Mouse (Mus musculus): ENCODE data around the gene Stpg4. TPM values are rescaled to one million over a fixed set of nuclear protein-coding genes. Genes with fewer than 3 reads are reported as not detected.

The Stpg4 gene
- total RNA-seq, 1 experiment from 2014 or later = 1.8 TPM

- no peak for ATAC-seq (replicated peaks in 1 of 2; ENCODE audit: insufficient read depth in 1 of 2, low FRiP score in 2 of 2, low TSS enrichment in 1 of 2, low read depth in 1 of 2, poor library complexity in 2 of 2, severe bottlenecking in 2 of 2)
Observed at GRCm38 (mm10) chr17:87367228-87367627, 60.3 kb downstream of the Stpg4 start.

GRCm38 (mm10) chr17:87366520-87366919 lies 61.0 kb downstream of the Stpg4 start:
- no peak for ATAC-seq (replicated peaks in 1 of 2; ENCODE audit: insufficient read depth in 1 of 2, low FRiP score in 2 of 2, low TSS enrichment in 1 of 2, low read depth in 1 of 2, poor library complexity in 2 of 2, severe bottlenecking in 2 of 2)

DNA sequence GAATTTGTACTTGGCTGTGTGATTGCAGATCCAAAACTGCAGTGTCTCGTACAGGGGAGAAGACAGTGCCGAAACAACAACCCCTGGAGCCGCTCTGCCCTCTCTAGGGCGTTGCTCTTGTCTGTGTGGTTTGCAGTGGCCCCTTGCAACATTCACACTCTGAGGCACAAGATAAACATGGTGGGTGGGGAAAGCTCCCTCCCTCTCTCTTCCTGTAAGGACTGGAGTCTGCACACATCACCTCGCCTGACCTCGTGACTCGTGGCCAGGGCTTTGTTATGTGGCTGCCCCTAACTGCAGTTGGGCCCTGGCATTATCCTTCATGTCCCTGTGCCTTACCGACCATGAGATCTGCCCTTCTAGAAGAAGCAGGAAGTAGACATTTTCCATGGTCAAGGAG lies 62.3 kb downstream of the Stpg4 start:
- ATAC-seq (replicated peaks in 1 of 2; ENCODE audit: insufficient read depth in 1 of 2, low FRiP score in 2 of 2, low TSS enrichment in 1 of 2, low read depth in 1 of 2, poor library complexity in 2 of 2, severe bottlenecking in 2 of 2) = peak; percentile 46; a peak in 2 of 4 replicates

GRCm38 (mm10) chr17:87364108-87364507 lies 63.4 kb downstream of the Stpg4 start:
- no peak for ATAC-seq (replicated peaks in 1 of 2; ENCODE audit: insufficient read depth in 1 of 2, low FRiP score in 2 of 2, low TSS enrichment in 1 of 2, low read depth in 1 of 2, poor library complexity in 2 of 2, severe bottlenecking in 2 of 2)

DNA sequence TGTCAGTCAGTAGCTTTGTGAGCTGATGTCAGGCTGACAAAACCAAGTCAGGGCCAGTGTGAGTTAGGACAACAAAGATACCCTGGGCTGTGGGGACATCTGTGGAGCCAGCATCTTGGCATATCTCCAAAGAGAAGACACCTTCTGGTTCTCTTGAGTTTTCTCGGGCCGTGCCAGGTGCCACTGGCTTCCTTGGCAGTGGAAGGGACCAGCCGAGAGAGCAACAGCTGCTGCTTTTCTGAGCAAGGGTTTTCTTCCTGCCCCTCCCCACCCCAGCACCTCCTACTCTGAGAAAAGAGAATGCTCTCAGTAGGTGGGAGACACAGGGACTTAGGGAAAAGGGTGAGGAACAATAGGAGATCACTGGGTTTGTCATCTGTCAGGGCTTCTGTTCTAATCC lies 66.4 kb downstream of the Stpg4 start:
- no peak for ATAC-seq (replicated peaks in 1 of 2; ENCODE audit: insufficient read depth in 1 of 2, low FRiP score in 2 of 2, low TSS enrichment in 1 of 2, low read depth in 1 of 2, poor library complexity in 2 of 2, severe bottlenecking in 2 of 2)

DNA sequence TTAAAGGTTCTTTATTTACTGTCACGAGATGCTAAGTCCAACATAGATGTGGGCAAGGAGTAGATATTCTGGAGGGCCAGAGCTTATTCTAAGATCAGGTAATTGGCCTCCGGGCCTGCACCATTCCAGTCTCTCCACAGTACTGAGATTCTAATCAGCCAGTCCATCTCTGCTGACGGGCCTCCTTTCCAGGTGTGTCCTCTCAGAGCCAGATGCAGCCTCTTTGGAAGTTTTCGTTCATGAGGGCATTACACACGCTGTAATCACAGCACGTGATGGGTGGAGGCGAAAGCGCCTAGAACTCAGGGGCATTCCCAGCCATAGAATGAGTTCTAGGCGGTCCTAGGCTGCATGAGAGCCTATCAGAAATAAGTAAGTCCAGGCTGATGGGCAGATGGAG lies 70.0 kb downstream of the Stpg4 start:
- no peak for ATAC-seq (replicated peaks in 1 of 2; ENCODE audit: insufficient read depth in 1 of 2, low FRiP score in 2 of 2, low TSS enrichment in 1 of 2, low read depth in 1 of 2, poor library complexity in 2 of 2, severe bottlenecking in 2 of 2)

GRCm38 (mm10) chr17:87356261-87356660 lies 71.3 kb downstream of the Stpg4 start:
- no peak for ATAC-seq (replicated peaks in 1 of 2; ENCODE audit: insufficient read depth in 1 of 2, low FRiP score in 2 of 2, low TSS enrichment in 1 of 2, low read depth in 1 of 2, poor library complexity in 2 of 2, severe bottlenecking in 2 of 2)

GRCm38 (mm10) chr17:87355456-87355855 lies 72.1 kb downstream of the Stpg4 start:
- no peak for ATAC-seq (replicated peaks in 1 of 2; ENCODE audit: insufficient read depth in 1 of 2, low FRiP score in 2 of 2, low TSS enrichment in 1 of 2, low read depth in 1 of 2, poor library complexity in 2 of 2, severe bottlenecking in 2 of 2)

GRCm38 (mm10) chr17:87353745-87354320 lies 73.7 kb downstream of the Stpg4 start:
- no peak for ATAC-seq (replicated peaks in 1 of 2; ENCODE audit: insufficient read depth in 1 of 2, low FRiP score in 2 of 2, low TSS enrichment in 1 of 2, low read depth in 1 of 2, poor library complexity in 2 of 2, severe bottlenecking in 2 of 2)

DNA sequence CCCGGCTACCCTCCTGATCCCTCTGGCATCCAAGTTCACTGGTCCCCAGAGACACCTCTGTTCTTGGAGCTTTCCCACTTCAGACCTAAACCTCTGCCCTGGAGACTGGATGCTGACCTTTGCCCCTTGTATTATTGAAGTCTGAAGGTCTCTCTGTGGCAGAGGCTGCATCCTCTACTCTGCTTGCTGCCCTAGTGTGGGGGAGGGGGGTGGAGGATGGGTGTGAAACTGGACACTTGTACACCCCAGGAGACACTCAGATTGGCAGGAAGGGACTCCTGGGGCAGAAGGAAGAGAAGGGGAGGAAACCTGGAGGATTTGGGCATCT lies 74.7 kb downstream of the Stpg4 start:
- ATAC-seq (replicated peaks in 1 of 2; ENCODE audit: insufficient read depth in 1 of 2, low FRiP score in 2 of 2, low TSS enrichment in 1 of 2, low read depth in 1 of 2, poor library complexity in 2 of 2, severe bottlenecking in 2 of 2) = no peak

DNA sequence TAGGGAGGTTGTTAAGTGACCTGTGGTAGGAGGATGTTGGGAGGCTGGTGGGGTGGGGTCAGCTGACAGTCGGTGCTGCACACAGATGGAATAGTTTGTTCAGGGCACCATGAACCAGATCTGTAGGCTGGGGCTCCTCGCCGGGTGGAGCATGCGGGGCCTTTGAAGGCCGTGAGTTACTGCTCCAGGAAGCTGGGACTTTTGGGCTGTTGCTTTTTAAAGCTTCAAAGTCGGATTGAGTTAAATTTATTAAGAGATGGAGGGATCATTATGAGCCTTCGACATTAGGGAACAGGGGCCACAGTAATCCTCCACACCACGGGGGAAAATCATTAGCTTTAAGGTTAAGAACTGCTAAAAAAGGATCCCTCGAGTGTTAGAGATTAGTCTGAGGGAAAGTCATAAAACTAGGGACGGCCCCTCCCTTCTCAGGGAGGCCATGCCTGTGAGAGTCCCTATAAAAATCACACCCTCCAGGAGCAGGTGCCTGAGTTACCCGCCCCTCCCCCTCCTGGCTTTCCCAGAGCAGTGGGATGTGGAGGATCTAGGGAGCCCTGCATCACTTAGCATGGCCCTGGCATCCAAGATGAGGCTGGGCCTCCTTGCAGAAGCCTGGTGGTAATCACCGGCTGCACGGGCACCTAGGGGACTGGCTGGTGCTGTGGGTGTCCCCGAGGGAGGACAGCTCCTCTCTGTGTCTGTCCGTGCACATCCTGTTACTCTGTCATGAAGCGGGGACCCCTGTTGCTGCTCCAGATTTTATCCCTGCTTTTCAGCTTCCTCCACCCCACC lies 75.2 kb downstream of the Stpg4 start:
- no peak for ATAC-seq (replicated peaks in 1 of 2; ENCODE audit: insufficient read depth in 1 of 2, low FRiP score in 2 of 2, low TSS enrichment in 1 of 2, low read depth in 1 of 2, poor library complexity in 2 of 2, severe bottlenecking in 2 of 2)

- no peak for ATAC-seq (replicated peaks in 1 of 2; ENCODE audit: insufficient read depth in 1 of 2, low FRiP score in 2 of 2, low TSS enrichment in 1 of 2, low read depth in 1 of 2, poor library complexity in 2 of 2, severe bottlenecking in 2 of 2)
Observed at GRCm38 (mm10) chr17:87351241-87352105, 76.1 kb downstream of the Stpg4 start.

DNA sequence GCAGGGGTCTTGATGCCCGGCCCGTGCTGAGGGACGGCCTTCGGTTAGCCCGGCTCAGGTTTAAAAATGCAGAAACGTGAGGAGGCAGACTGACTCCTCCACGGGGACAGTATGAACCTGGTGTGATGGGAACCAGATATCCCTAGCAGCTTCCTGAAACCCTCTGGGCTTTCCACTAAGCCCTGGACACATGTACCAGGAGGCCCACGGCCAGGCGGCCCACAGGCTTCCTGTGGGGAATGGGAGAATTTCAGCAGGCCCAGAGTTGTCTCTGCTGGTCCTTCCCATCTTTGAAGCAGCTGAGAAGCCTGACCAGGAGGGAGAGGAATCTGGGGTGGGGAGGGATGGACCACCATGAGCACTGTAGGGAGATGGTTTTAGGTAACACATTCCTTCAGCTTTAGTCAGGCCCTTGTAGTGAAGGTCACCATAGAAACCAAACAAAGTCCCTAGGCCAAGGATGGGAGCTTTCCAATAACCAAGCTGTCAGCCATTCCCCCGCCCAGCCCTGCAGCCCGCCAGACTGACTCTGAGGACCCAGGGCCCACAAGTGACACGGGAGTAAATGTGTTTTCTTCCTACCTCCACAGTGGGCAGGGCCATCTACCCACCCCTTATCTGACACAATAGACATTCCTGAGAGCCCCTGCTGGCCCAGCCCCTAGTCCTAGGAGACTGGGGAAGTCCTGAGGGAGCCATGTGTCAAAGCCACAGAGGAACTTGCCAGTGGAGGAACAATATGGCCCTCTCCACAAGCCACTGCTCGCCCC lies 76.9 kb downstream of the Stpg4 start:
- ATAC-seq (replicated peaks in 1 of 2; ENCODE audit: insufficient read depth in 1 of 2, low FRiP score in 2 of 2, low TSS enrichment in 1 of 2, low read depth in 1 of 2, poor library complexity in 2 of 2, severe bottlenecking in 2 of 2) = peak; percentile 58 to 68

DNA sequence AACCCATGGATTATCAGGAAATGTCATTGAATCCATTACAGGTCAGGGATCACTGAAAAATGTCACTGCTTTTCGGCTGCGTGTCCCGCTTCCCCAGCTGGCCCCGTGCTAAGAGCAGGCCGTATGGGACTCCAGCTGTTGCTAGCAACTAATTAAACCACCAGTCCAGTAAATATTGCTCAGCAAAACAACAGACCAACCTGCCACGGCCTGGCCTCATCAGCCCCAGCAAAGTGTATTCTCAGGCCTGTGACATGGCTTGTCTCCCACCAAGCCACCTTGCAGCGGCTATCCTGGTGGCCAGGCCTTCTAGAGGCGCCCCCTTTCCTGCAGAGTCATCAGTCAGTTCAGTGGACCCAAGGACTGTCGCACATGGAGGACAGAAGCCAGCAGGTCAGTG lies 78.0 kb downstream of the Stpg4 start:
- ATAC-seq (replicated peaks in 1 of 2; ENCODE audit: insufficient read depth in 1 of 2, low FRiP score in 2 of 2, low TSS enrichment in 1 of 2, low read depth in 1 of 2, poor library complexity in 2 of 2, severe bottlenecking in 2 of 2) = no peak

DNA sequence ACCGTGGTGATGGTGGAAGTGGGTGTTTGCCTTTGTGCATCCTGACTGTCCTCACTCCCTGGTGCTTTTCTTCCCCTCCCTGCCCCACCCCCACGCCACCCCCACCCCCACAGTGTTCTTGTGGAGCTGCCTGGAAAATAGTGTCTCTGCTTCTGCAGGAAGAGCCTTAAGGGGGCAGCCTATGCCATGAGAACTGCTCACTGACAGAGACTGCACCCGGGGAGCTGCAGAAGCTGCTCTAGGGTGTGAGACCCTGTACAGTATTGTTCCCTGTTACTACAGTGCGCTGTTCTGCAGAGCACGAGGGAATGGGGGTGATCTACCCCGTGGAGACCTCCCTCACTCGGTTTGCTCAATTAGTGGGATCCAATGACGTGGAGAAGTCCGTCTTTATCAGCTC lies 78.5 kb downstream of the Stpg4 start:
- no peak for ATAC-seq (replicated peaks in 1 of 2; ENCODE audit: insufficient read depth in 1 of 2, low FRiP score in 2 of 2, low TSS enrichment in 1 of 2, low read depth in 1 of 2, poor library complexity in 2 of 2, severe bottlenecking in 2 of 2)

DNA sequence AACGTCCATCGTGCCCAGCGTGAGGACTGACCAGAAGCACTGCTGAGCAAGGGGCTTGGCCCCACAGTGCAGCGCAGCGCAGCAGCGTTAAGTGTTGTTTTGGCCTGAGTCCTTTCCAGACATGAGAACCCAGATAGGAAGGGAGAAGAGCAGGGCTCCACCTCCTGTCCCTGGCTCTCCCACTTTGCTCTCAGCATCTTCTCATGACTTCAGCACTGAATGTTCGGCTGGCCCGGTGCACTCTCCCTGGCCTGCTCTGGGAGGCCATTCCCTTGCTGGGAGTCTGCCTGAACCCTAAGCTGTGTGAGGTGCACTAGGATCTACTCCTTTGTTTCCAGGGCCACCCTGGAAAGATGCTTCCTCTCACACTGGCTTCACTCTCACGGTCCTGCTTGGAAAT lies 79.2 kb downstream of the Stpg4 start:
- ATAC-seq (replicated peaks in 1 of 2; ENCODE audit: insufficient read depth in 1 of 2, low FRiP score in 2 of 2, low TSS enrichment in 1 of 2, low read depth in 1 of 2, poor library complexity in 2 of 2, severe bottlenecking in 2 of 2) = no peak

- ATAC-seq (replicated peaks in 1 of 2; ENCODE audit: insufficient read depth in 1 of 2, low FRiP score in 2 of 2, low TSS enrichment in 1 of 2, low read depth in 1 of 2, poor library complexity in 2 of 2, severe bottlenecking in 2 of 2) = no peak
Observed at GRCm38 (mm10) chr17:87345252-87345593, 82.3 kb downstream of the Stpg4 start.
